Mouse (Mus musculus): ENCODE results near the gene Arl13b.

Arl13b gene

GRCm38 (mm10) chr16:62846498-62847312 lies at the start of gene Arl13b:
TSS of gene Arl13b (minus strand) at chr16:62847040.
- DNase-seq: peak; percentile 88

GRCm38 (mm10) chr16:62895824-62896223 lies 49.0 kb upstream of the Arl13b start:
- DNase-seq: no peak

GRCm38 (mm10) chr16:62874065-62874464 lies 27.2 kb upstream of the Arl13b start:
- DNase-seq: no peak

- DNase-seq: no peak
These were observed 26.3 kb upstream of the Arl13b start for GRCm38 (mm10) chr16:62873180-62873579.

GRCm38 (mm10) chr16:62872688-62873117 lies 25.9 kb upstream of the Arl13b start:
- DNase-seq: no peak

GRCm38 (mm10) chr16:62861455-62861854 lies 14.6 kb upstream of the Arl13b start:
- DNase-seq: no peak

GRCm38 (mm10) chr16:62860140-62860539 lies 13.3 kb upstream of the Arl13b start:
- DNase-seq: no peak

GRCm38 (mm10) chr16:62858018-62858417 lies 11.2 kb upstream of the Arl13b start:
- DNase-seq: peak; percentile 8

GRCm38 (mm10) chr16:62857498-62857897 lies 10.7 kb upstream of the Arl13b start:
- no peak for DNase-seq

- DNase-seq: no peak
These were observed 9.4 kb upstream of the Arl13b start for GRCm38 (mm10) chr16:62856273-62856672.

- no peak for DNase-seq
These were observed 8.5 kb upstream of the Arl13b start for GRCm38 (mm10) chr16:62855385-62855784.

- DNase-seq: peak; percentile 70
These were observed 7.6 kb upstream of the Arl13b start, which contains the start of gene Pros1 for GRCm38 (mm10) chr16:62854191-62855068. TSS of gene Pros1 (plus strand) at chr16:62854307.

- no peak for DNase-seq
These were observed 6.8 kb upstream of the Arl13b start for GRCm38 (mm10) chr16:62853611-62854126.

- DNase-seq: no peak
These were observed 5.8 kb upstream of the Arl13b start for GRCm38 (mm10) chr16:62852464-62853252.

- DNase-seq: no peak
These were observed 1.5 kb downstream of the Arl13b start for GRCm38 (mm10) chr16:62845341-62845740.

GRCm38 (mm10) chr16:62834016-62834735 lies 12.7 kb downstream of the Arl13b start:
- DNase-seq: no peak

- peak; percentile 37 for DNase-seq
These were observed 14.4 kb downstream of the Arl13b start for GRCm38 (mm10) chr16:62832481-62832880.

- DNase-seq: no peak
These were observed 14.8 kb downstream of the Arl13b start for GRCm38 (mm10) chr16:62832027-62832426.

- DNase-seq: no peak
These were observed 20.5 kb downstream of the Arl13b start for GRCm38 (mm10) chr16:62826156-62827001.

GRCm38 (mm10) chr16:62822472-62822871 lies 24.4 kb downstream of the Arl13b start:
- DNase-seq: no peak

- DNase-seq: no peak
These were observed 32.3 kb downstream of the Arl13b start, which contains the start of gene Stx19 for GRCm38 (mm10) chr16:62814491-62814890. TSS of gene Stx19 (plus strand) at chr16:62814676.
